Mouse (Mus musculus): ENCODE data around the gene Ccer2.

Ccer2 gene

DNA sequence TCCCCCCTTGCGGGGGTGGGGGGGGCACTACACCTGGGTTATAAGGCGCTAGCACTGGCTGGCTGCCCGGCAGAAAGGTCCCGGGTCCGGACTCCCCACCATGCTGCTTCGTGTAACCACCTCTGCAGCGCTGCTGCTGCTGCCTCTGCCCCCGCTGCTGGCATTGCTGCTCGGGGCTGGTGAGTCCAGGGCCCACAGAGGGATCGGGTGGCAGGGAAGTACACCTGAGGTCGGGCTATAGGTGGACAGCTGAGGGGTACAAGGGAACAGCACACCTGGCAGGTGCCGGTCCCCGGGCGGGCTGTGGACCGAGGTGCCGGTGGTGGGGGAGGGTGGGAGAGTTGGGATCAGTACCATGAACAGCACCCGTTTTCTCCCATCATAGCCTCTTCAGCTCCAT lies at the start of gene Ccer2:
Ccer2 (plus strand) TSS at position 96 of the 400 bp plus-strand sequence.
- no peak for DNase-seq (ENCODE audit: low spot score in 2 of 2)

DNA sequence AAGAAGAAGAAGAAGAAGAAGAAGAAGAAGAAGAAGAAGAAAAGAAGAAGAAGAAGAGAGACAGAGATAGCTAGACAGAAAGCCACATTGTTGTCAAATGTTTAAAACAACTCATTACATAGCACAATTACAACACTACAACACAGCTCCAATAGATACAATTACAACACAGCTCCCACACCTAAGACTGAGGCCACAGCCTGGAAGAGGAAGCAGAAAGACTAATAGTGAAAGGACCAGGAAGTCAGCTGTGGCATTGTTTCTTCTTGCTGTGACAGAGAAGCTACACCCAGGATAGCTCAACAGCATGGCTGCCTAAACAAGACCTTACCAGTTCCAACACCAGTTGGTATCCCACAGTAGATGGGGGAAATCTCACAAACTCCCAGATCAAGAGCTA lies 46.5 kb upstream of the Ccer2 start:
- DNase-seq (ENCODE audit: low spot score in 2 of 2), result no peak

DNA sequence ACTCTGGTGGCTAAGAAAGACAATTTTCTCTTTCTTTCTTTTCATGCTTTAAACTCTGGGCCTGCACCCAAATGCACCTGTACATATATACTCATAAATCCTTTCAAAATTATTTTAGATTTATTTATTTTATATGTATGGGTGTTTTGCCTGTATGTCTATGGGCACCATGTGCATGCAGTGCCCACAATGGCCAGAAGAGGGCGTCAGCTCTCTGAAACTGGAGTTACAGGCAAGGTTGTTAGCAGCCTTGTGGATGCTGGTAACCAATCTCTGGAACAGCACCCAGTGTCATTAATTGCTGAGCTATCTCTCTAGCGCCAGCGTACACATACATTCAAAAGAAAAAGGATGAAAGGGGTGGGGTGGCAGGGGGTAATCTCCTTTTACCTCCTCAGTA lies 45.0 kb upstream of the Ccer2 start:
- DNase-seq (ENCODE audit: low spot score in 2 of 2), result no peak

GRCm38 (mm10) chr7:28714667-28715066 lies 41.3 kb upstream of the Ccer2 start:
- peak in 1 of 2 experiments; percentile 41 for DNase-seq (ENCODE audit: low spot score in 2 of 2)

DNA sequence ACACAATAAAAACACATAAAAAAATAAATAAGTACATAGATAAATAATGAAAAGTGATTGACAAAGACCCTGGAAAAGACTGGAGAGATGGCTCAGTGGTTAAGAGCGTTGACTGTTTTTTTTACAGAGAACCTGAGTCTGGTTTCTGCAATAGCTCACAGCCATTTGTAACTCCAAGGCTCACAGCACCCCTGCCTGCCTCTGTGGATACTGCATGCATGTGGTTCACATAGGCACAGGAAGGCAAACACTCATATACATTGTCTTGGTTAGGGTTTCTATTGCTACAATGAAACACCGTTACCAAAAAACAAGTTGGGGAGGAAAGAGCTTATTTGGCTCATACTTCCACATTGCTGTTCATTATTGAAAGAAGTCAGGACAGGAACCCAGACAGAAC lies 40.4 kb upstream of the Ccer2 start:
- no peak for DNase-seq (ENCODE audit: low spot score in 2 of 2)

DNA sequence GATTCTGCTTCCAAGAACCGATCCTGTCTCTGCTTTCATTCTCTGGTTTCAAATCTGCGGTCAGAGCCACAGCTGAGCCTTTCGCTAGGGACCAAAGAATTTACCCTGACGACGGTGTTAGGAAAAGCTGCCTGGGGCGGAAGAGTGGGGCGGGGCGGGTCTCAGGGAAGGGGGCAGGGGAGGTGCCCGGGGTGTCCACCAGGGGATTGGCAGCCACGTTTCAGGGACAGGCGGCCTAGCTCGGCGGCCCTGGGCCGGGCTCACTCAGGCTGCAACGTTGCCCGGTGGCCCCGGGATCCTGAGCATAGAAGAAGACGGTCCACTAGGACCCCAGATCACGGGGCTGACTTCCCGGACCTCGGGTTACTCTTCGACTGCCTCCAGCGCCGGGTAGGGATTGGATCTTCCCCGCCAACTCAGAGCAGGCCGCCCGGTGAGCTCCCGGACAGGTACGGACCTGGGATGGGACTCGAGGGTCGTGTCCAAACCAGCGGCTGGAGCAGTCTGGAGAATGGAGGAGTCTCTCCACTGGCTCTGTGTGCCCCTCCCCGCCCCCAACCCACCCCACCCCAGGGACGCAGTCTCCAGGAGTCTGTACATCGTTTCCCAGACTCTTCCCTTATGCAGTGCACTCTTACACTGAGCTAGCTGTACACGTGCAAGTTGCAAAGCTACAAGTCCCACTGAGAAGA lies 39.2 kb upstream of the Ccer2 start, which contains the start of gene Fbxo17:
Fbxo17 (plus strand) TSS at position 215 of the 692 bp plus-strand sequence.
- no peak for DNase-seq (ENCODE audit: low spot score in 2 of 2)

GRCm38 (mm10) chr7:28717726-28718125 lies 38.2 kb upstream of the Ccer2 start:
- DNase-seq (ENCODE audit: low spot score in 2 of 2), result no peak

DNA sequence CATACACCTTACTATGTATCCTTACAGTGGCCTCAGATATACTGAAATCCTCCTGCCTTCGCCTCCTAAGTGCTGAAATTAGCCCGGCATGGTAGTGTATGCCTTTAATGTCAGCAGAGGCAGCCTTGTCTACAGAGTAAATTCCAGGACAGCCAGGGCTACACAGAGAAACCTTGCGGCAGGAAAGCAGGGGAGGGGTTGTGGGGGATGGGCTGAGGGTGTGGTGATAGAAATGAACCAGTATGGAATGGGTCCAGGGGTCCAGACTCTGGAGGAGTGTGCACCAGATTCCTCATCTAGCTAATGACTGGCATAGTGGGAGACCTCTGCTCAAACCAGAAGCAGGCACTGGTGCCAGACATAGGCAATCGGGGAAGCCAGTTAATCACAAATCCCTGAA lies 36.8 kb upstream of the Ccer2 start:
- DNase-seq (ENCODE audit: low spot score in 2 of 2), result no peak

DNA sequence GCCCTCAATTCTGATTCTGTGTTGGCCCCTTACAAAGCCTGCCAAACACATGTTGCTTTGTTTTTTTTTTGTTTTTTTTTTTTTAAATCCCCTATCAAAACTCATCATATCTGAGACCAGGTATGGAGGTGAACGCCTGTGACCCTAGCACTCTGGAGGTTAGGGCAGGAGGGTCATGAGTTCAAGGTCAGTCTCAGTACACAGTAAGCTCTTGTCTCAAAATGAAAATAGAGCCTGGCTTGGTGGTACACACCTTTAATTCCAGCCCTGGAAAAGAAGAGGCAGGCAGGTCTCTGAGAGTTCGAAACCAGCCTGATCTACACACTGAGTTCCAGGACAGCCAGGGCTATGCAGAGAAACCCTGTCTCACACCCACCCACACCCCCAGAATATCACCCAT lies 36.3 kb upstream of the Ccer2 start:
- no peak for DNase-seq (ENCODE audit: low spot score in 2 of 2)

DNA sequence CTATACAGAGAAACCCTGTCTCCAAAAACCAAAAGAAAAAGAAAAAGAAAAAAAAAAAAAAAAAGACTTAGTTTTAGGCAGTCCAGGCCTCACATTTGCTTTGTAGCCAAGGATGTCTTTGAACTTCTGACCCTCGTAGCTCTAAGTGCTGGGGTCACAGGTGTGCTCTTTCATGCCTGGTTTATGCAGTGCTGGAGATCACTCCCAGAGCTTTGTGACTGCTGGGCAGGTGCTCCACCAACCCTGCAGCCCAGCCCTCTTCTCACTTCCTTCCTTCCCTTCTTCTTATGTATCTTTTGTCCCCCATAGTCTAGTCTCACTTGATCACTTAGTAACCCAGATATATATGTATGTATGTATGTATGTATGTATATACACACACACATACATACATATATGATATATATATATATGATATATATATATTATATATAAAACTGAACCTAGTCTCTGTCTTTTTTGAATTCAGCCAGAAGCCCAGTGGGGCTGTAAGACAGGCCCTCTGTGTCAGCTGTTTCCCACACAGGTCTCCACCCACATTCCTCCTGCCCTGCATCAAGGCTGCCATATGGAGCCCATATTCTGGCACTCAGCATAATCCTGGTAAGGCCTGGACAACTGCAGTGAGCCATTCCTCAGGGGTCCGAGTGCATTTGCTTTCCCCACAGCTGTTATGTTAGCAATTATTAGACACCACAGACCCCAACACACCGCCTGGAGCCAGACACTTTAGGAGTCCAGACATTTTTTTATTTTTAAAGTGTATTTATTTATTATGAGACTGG lies 35.0 kb upstream of the Ccer2 start:
- no peak for DNase-seq (ENCODE audit: low spot score in 2 of 2)

DNA sequence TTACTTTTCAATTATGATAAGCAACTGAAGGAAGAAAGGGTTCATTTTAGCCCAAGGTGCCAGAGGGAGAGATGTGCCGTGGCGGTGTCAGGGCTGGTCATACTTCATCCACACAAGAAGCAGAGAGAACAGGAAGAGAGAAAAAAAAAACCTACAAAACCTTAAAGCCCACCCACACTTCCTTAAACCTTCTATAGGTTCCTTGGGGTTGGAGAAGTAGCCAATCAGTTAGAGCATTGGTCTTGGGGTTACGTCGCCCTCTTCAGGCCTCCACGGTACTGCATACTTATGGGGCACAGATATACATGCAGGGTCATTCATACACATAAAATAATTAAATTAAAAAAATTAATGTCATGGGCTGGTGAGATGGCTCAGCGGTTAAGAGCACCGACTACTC lies 33.9 kb upstream of the Ccer2 start:
- no peak for DNase-seq (ENCODE audit: low spot score in 2 of 2)

DNA sequence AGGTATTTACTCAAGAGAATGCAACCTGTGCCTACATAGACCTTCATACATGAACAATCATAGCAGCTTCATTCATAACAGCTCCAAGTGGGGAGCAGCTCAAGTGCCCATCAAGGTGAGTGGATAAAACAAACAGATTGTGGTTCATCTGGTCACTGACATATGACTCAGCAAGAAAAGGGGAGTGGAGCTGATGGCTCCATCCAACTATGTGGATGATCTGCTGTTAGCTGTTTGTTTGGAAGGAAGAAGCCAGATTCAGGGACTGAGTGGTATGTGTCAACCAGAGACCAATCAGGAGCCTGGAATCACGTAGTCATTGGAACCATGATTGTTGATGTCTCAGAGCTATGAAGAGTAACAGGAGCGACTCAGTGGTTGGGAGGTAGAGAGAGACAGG lies 31.4 kb upstream of the Ccer2 start:
- DNase-seq (ENCODE audit: low spot score in 2 of 2), result no peak

- DNase-seq (ENCODE audit: low spot score in 2 of 2), result peak; percentile 54 to 82
Measured at GRCm38 (mm10) chr7:28726600-28726999, 29.4 kb upstream of the Ccer2 start.

GRCm38 (mm10) chr7:28727649-28728340 lies 28.2 kb upstream of the Ccer2 start:
- peak in 1 of 2 experiments; percentile 57 for DNase-seq (ENCODE audit: low spot score in 2 of 2)

DNA sequence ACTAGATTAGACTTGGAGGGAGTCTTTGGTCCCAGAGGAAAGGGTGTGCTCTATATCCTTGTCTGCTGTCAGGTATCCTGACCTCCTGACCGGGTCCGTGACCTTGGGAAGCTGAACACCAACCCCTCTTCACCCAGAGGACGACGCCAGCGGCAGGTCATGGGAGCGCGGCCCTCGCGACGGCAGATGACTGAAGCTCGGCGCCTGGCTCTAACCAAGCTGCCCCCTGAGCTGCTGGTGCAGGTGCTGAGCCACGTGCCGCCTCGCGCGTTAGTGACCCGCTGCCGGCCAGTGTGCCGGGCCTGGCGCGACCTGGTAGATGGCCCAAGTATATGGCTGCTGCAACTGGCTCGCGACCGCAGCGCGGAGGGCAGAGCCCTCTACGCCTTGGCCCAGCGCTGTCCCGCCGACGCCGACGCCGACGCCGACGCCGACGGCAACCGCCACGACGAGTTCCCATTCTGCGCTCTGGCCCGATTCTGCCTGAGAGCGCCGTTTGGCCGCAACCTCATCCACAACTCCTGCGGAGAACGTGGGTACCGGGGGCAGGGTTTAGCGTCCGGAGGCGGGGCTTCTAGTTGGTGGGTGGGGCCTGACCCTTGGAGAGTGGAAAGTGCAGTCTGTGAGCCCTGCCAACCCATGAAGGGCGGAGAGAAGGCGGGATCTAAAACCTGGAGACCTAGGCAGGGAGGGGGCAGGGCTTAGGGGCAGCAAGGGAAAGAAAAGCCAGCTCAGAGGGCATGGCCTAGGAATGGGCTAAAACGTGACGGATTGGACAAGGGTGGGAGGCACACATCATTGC lies 23.4 kb upstream of the Ccer2 start:
- peak in 1 of 2 experiments; percentile 61 for DNase-seq (ENCODE audit: low spot score in 2 of 2)

GRCm38 (mm10) chr7:28733211-28733610 lies 22.8 kb upstream of the Ccer2 start:
- no peak for DNase-seq (ENCODE audit: low spot score in 2 of 2)

DNA sequence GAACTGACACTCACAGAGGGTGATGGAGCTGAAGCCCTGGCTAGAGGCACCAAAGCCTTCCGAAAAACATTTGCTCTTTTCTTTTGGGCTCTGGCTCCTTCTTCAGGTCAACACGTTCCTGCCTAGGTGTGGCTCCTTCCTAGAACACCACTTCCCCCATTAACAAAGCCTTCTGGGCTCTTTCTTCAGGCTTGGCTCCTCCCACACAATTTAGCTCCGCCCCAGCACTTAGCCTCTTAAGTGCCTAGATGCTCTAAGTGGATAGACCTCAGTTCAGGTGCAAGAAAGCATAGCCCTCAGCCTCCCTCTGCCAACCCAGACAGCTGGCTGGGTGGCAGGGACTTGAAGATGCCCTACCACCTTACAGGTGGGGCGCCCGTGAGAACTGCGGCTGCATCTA lies 20.3 kb upstream of the Ccer2 start:
- no peak for DNase-seq (ENCODE audit: low spot score in 2 of 2)

DNA sequence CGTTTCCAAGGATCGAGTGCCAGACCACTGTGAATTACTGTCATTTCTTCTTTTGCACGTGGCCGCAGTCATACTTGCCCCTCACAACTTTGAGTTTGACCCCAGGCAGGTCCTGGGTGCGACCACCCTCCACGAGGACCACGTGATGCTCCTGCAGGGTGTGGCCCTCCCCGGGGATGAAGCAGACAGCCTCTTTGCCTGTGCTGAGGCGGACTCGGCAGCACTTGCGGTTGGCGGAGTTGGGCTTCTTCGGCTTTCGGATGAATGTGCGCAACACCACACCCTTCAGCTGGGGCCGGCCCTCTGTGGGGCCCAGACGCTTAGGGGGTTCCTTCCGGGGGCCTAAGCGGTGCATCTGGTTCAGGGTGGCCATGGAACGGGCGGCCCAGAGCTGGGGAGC lies 16.1 kb upstream of the Ccer2 start:
- DNase-seq (ENCODE audit: low spot score in 2 of 2), result no peak

DNA sequence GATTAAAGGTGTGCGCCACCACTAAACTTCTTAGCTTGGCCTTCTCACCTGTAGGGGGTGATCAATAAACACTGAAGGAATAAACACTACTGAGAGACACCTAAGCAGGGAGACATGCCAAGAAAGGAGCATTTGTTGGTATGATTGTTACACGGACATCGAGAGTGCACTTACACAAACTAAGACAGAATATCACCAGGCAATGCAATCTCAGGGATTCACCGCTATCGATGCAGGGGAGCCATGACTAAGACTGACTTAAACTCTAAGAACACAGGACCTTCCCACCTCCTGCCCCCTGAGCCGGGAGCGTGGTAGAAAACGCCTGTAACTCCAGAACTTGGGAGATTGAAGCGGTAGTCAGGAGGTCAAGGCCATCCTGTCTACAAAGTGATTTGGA lies 15.0 kb upstream of the Ccer2 start:
- no peak for DNase-seq (ENCODE audit: low spot score in 2 of 2)

- DNase-seq (ENCODE audit: low spot score in 2 of 2), result no peak
Measured at GRCm38 (mm10) chr7:28741368-28741708, 14.6 kb upstream of the Ccer2 start.

GRCm38 (mm10) chr7:28741709-28742438 lies 14.1 kb upstream of the Ccer2 start, which contains the start of the genes Mrps12 and Sars2:
Gene Mrps12 (minus strand): TSS chr7:28741820.
Gene Sars2 (plus strand): TSS chr7:28741992.
- peak; percentile 97 to 98 for DNase-seq (ENCODE audit: low spot score in 2 of 2)

Data from left cerebral cortex, adult 9 months (tissue).